Mouse (Mus musculus) liver, postnatal 0 days (tissue): ENCODE data around the gene Pdrg1.

Source experiments
- CTCF ChIP-seq: sonication (generic); IDR thresholded peaks from 2 replicates; pipeline ENCODE4 v1.5.1; 2016; ENCODE audit warnings: antibody characterized with exemption, low read depth
- EP300 ChIP-seq: IDR thresholded peaks from 2 replicates; pipeline ENCODE4 v1.6.1; 2016; ENCODE audit warnings: antibody characterized with exemption, low read depth, mild to moderate bottlenecking

GRCm38 (mm10) chr2:152962091-152962793 lies 53.0 kb downstream of the Pdrg1 start, which contains the start of gene Ttll9:
- TF ChIP-seq CTCF (no peak), EP300 (no peak)
